Mouse (Mus musculus): Measurements from ENCODE around the gene Pla2g2d.

DNA sequence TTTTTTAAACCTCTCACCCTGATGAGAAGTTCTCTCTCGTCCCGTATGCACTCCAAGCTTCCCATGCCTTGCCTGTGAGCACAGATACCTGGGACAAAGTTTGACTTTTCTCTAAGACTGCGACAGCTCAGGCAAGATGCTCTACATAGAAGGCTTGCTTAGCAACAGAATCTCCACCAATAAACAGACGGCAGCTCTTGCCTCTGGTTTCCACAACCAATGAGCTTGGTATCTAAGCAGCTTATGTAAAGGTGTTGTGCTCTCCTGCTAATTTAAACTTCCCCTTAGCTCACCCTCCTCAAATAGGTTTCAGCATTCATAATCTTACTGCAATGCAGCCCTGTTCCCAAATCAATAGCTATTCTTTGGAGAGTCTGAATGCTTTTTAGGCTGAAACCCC, 26.1 kb downstream of the Pla2g2d start:
- TF ChIP-seq POLR2A (IDR thresholded peaks at IDR 0.05; ENCODE audit: low read depth, low read length) = no peak
- TF ChIP-seq CTCF (conservative IDR thresholded peaks at IDR 0.05; ENCODE audit: insufficient read depth, insufficient read length, low read depth, low read length) = no peak
